Mouse (Mus musculus): Measurements from ENCODE around the gene Tpra1.

Tpra1 gene

DNA sequence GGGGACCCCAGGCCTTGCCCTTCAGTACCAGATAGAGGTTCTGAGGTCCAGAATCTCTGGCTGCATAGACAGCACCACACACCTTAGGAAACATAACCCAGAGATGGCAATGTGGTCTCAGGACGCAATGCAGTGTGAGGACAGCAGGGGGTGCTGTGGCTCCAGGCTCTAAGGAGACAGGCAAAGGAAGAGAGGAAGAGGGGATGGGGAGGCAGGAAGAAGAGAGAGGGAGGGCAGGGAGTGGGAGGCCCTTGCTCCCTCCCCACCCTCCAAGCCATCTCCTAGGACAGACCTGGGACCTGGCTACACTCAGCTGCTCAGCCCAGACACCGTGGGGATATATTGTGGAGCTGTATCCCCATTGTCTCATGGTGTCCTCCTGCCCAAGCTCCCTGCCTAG is 25.5 kb downstream of the Tpra1 start:
- DNase-seq (ENCODE audit: low spot score in 2 of 2), result peak; percentile 30 to 62

DNA sequence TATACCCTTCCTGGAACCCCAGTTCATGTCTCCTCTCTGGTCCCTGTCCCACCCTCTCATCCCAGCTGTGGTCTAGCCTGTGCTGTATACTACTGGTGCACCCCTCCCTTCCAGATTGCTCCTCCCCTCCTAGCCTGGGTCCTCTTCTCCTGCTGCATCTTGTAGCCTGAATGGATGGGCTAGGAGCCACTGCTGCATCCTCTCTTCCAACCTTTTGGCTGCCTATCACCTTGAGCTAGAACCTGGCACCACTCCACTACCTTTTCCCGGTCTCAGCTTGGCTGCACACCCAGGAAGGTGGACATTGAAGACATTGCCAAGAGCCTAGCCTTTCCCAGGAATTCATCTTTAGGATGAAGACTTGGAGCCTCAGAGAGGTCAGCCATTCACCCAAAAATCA is 26.0 kb downstream of the Tpra1 start:
- DNase-seq (ENCODE audit: low spot score in 2 of 2), result no peak

DNA sequence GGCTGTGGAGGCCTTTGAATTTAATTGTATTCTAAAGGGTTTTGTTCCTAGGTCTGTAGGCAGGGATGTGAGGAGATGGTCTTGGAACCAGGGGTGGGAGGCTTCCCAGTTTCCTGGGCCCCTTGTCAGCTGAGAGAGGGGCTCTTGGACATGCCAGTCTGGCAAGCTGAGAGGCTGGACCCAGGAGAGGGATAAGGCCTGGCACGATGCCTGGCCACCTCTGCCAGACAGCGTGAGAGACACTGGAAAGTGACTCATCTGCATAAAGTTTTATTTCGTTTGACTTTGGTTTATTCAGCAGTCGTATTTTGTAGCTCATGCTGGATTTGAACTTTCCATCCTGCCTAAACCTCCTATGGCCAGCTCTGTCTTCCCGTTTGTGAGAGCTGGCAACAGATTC is 26.5 kb downstream of the Tpra1 start:
- DNase-seq (ENCODE audit: low spot score in 2 of 2), result no peak

DNA sequence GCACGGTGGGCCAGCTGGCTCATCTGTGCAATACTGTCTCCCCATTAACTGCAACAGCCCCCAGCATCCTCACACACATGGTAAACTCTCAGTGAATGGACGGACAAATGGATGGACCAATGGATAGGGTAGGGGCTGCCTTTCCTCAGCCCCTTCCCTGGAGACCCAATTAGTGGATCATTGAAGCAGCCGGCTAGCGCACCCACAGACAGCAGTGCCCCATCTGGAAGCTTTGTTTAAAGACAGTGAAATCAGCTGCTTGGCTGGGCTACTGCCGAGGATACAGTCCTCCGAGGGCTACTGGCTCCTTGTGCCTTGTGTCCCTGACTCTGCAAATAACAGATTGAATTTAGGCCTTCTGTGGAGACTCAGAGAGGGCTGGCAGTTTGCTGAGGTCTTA is 27.4 kb downstream of the Tpra1 start:
- no peak for DNase-seq (ENCODE audit: low spot score in 2 of 2)

DNA sequence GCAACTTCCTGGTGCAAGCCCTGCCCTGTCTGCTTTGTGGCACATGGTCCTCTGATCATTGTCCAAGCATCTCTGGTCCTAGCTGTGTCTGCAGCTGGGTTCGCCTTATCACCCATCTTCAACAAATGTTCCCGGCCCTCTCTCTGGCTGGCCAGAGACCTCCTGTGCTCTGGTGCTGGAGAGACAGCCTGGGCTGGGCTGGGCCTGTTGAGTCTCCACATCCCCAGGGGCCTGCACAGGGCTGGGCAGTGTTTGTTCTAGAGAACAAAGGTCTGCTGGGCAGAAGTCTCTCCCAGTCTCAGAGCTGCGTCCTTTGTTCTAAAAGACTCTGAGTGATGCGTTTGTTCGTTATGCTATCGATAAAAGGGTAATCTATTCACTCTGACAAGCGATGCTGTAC is 28.0 kb downstream of the Tpra1 start:
- DNase-seq (ENCODE audit: low spot score in 2 of 2), result no peak

DNA sequence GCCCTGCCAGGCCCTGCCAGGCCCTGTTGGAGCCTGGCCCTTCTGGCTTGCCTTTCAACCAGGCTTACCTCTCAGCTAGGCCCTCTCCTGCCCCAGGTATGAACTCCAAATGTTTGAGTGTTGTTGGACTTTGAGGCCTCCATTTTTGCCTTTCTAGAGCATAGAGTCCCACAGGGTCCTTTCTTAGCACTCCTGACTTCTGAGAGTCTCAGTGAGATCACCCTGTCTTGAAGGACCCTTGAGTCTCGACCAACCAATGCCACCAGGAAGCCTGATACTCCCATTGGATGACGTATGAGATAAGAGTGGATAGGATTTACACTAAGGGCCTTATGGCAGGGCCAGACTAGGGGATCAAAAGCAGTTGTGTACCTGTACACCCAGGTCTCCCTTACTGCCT is 29.4 kb downstream of the Tpra1 start:
- DNase-seq (ENCODE audit: low spot score in 2 of 2), result no peak

DNA sequence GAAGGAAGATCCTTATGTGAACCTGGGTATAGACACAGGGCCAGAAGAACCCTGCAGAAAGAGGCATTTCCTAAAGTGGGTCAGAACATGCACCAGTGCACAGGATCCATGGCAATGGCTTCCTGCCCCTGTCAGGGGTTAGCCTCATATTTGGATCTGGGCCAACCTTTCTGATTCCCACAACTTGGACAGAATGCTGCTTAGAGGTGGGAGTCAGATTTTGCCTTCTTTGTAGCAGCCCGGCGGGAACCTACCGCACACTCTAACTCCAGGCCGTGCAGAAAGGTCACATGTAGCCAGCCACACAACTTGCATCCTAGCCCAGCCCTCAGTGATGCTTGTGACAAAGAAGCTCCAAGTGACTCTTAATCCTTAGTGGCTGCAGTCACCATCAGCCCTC is 32.1 kb downstream of the Tpra1 start:
- DNase-seq (ENCODE audit: low spot score in 2 of 2), result no peak

DNA sequence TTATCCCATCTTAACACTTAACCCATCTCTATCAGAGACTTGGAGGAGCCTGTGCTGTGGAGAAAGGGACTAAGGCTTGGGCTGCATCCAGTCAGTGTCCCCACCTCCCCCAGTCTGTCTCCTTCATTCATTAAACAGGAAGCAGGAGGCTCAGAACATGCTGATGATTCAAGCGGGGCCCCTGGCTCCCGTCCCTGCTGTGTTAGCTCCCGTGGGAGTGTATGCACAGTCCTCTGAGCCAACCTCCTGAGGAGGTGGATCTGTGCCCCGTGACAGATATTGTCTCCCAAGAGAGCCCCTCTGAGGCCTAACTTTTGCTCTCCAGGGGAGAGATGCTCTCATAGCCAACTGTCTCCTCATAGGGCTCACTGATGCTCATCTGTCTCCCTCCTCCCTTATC is 32.8 kb downstream of the Tpra1 start:
- no peak for DNase-seq (ENCODE audit: low spot score in 2 of 2)

DNA sequence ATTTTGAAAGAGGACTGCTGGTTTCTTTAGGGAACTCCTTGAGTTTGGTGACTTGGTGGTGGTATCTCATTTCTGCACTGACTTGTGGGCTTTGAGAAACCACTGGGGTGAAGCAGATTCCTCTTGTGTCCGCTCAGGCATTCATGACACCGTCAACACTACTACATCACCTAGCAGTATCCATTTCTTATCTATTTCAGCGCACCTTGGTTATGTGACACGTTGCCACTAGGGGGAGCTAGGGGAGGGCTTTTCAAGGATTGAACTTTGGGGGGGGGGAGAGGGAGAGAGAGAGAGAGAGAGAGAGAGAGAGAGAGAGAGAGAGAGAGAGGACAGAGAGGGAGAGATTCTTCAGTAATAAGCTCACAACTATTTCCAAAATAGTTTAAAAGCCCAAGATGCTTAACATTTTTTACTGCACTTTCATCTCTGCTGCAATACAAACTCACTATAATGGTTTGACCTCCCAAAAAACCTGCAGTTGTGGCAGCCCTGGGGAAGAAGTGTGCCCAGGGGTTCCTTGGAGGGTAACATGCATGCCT is 33.8 kb downstream of the Tpra1 start:
- DNase-seq (ENCODE audit: low spot score in 2 of 2), result peak; percentile 25 to 46

DNA sequence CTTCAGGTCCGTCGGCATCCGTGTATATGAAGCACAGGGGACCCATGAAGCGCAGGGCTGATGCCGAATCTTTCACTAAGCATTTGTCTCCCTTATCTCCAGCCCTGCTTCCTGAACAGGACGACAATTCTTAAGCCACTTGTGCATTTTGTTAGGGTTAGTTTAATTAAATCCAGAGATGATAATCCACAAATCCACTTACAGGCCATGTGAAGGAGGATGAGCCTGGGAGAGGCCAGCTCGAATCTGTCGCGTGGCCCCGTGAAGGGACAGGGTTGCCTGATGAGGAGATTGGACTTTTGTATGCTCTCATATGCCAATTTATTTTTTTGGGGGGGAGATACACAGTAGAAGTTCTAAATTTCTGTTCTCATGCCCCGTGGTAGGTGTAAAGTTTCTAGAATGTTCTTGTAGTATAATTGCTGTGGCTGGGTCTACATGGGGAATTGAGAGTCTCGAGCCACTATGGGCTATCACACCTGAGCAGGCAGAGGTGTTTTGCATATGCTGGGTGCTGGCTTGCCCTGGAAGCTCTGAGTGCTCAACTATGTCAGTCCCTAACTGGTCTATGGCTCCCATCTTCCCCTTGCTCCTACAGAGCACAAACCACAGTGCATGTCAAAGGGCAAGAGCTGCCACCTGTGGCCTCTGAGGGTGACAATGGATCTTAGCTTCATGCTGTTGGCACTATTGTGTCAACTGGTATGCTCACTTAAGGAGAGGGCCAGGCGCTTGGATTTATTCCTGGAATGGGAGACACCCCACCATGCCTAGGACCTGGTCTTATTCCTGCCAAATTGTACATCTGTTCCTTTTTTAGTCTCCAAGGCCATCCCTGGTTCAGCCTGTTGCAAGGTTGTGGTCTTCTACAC is 34.5 kb downstream of the Tpra1 start:
- DNase-seq (ENCODE audit: low spot score in 2 of 2), result no peak

DNA sequence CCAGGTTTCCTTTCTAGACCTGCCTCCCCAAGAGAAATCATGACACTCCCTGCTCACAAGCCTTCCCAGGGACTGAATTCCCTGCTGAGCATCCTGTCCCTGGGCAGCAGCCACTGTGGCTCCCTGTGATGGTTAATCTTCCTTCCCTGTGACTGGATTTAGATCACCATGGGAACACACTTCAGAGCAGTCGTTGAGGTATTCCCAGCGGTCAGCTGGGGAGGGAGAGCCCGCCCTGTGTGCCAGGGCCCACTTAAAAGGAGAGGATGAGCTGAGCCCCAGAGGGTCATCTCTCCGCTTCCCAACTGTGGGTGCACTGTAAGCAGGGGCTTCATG is 35.1 kb downstream of the Tpra1 start:
- no peak for DNase-seq (ENCODE audit: low spot score in 2 of 2)

DNA sequence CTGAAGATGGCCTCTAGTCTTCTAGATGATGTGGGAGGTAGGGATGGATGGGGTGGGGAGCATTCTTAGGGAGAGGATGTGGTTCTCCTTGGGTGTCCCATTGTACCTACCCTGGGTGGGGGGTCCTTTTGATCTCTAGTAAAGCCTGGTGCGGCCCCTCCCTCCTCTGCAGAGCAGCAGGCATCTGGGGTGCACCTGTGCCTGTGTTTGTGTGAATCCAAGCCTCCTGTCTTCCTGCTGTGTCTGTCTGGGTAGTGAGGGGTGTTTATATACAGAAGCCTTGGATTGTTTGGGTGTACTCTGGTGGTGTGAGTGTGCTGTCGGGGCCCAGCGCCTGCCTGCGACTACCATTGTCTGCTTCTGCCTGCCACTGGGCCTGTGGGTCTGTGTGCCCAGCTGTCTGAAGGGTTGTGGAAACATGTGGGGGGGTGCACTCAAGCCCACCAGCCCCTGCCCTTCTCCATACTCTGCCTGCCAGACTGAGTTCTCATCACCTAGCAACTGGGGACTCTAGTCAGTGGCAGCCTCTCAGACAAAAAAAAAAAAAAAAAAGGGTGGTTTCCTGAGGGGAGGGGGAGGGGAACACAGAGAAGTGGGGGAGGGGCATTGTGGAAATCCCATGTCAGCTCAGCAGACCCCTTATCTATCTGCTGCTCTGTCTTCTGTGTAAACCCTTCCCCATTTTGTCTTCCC is 36.1 kb downstream of the Tpra1 start:
- no peak for DNase-seq (ENCODE audit: low spot score in 2 of 2)

DNA sequence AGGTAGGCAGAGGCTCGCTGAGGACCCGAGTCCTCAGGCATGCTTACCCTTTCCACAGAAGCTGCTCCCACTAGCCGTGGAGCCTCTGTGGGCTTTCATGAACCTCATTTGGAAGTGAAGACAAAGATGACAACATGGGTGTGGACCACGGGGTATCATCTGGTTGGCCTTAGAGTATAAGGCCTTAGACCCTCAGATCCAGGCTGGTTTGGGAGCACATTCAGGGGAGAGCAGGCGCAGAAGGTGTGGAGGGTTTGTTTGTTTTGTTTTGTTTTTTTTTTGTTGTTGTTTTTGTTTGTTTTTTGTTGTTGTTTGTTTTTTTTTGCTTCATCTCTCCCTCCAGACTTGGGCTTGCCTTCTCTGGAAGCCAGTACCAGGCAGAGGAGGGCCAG is 36.6 kb downstream of the Tpra1 start:
- no peak for DNase-seq (ENCODE audit: low spot score in 2 of 2)

DNA sequence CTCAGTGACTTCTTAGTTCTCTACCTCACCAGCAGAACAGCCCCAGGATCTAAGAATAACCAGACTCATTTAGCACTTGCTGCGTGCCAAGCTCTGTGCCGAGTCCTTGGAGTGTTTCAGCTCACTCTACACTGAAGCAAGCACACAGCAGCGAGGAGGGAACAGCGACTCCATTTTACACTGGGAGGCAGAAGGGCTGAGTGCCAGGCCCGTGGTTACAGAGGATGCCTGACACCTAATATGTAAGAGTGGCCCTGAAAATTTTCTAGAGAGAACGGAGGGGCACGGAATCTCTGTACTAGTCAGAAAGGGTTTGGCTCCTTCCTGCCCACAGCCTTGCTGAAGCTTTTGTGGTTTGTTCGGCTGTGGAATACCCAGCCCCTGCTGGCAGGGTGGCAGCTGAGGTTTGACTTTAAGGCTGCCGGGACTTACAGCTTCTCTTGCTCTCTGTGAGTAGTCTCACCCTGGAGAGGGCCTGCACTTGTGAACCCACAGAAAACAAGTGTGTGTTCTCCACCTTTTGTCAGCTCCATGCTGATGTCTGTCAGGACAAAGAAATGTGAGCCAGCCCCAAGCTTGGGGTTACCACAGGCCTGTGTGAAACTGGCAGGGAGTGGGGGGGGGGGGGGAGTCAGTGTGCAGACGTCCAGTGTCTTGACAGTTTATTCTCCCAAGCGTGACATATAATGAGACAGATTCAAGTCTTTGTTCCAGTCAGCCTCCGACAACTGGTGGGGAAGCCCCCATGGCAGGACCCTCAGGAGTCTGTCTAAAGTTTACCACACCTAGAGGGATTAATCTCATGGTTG is 37.4 kb downstream of the Tpra1 start:
- DNase-seq (ENCODE audit: low spot score in 2 of 2), result peak; percentile 61 to 75

DNA sequence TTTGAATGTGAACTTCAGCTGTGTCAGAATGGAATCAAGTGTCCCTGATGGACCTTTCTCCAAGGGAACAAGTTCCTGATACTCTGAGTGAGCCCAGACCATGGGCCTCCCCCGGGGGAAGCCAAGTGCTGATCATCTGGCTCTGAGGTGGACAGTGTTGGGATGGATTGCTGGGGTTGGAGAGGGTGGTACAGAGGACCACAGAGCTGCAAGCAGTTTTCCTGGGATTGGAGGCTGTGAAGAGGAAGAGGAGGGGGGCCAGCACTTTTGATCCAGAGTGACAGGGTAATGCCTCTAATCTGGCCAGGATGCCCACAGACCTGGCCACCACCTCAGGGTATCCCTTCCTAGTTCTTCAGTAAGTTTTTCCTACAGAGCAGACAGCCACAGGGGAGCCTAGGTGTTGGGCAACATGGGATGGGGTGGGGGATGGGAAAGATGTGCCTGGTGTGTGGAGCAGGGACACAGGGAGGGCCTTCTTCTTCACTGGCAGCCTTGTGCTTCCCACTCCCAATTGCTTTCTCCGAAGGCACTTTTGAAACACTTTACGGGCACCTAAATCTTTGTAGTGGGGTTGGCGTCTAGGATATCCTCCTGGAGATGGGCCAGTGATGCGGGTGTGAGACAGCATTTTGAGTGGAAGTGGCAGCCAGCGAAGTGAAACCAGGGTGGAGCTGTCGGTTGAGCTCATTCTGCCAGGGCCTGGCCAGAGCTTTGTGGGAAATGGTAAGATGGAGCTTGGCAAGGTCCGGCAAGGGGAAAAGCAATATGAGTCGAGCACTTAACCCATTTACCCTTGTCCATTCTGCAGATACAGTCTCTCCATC is 38.3 kb downstream of the Tpra1 start:
- DNase-seq (ENCODE audit: low spot score in 2 of 2), result peak; percentile 41 to 56

DNA sequence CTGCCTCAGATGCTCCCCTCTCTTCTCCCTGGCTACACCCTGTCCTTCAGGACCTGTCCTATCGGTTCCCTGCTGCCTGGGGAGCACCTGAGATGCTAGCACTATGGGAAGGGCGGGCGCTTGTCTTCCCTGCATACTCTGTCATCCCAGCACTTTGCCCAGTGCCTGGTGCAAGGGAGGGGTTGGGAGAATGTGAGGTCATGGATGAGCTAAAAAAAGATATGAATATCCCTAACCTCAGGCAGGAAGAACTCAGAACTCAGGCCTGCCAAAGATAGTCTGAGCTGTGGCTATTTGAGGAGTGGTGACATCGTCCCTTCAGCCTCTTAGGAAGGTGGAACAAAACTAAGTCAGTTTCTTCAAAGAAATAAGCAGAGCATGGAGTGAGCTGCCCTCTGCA is 39.6 kb downstream of the Tpra1 start:
- no peak for DNase-seq (ENCODE audit: low spot score in 2 of 2)

DNA sequence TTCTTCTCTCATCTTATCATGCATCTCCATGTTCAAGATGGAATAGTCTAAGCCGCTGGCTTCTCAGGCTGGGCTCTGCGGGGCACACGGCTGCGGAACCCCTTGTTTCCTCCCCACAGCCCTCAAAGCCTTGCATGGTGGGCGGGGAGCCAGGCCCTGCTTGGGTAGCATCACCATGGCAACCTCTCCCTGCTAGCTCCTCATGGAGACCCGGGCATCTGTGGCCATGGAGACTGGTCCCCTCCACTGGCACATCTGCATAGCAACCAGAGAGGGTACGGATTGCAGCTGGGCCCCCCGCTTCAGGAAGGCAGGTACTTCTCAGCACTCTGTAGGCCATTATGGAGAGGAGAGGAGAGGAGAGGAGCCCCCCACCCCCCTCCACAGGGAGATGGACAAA is 40.5 kb downstream of the Tpra1 start:
- DNase-seq (ENCODE audit: low spot score in 2 of 2), result no peak

DNA sequence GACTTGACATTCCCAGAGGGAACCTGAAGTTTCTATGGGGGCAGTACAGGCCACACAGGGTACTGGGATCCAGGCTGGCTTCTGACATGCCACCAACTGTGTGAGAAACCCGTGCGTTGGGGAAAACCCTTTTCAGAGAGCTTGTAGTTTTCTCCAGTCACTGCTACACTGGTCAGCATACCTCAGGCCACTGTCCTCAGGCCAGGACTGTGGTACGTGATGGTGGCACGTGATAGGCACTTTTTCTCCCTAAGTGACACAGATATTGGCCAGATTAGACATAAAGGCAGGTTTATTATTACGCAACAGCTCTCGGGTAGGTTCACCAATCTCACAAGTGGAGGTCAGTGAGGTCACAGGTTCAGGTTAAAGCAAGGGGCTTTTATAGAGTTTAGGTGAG is 41.6 kb downstream of the Tpra1 start:
- DNase-seq (ENCODE audit: low spot score in 2 of 2), result no peak

DNA sequence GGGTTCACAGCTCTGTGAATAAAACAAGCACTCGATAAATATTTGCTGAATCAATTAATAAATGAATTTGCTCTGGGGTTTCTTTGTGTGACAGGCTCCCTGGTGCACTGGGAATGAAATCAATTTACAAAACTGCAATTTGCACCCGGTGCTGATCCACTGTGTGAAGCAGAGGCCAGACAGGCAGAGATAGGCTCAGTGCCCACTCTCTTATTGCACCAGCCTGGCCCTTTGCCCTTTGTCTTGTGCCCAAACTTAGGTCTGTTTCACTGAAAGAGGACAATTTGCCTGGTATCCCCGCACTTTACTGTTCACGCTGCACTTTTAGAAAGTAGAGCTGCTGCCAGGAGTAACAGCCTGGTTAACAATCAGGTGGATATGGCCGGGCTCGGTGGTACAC is 44.4 kb downstream of the Tpra1 start:
- DNase-seq (ENCODE audit: low spot score in 2 of 2), result no peak

DNA sequence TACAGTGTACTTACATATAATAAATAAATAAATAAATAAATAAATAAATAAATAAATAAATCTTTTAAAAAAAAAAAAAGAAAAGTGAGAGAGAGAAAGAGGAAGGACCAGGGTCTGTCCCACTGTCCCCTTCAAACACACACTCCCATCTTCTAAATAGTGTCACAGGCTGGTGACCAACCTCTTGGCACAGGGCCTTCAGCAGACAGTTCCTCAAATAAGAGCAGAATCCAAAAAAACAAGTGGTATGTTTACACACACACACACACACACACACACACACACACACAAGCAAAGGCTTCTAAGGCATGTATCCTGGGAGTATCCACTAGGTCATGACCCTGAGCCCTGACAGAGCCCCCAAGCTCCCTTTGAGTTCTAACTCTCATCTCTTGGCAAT is 45.7 kb downstream of the Tpra1 start:
- no peak for DNase-seq (ENCODE audit: low spot score in 2 of 2)

DNA sequence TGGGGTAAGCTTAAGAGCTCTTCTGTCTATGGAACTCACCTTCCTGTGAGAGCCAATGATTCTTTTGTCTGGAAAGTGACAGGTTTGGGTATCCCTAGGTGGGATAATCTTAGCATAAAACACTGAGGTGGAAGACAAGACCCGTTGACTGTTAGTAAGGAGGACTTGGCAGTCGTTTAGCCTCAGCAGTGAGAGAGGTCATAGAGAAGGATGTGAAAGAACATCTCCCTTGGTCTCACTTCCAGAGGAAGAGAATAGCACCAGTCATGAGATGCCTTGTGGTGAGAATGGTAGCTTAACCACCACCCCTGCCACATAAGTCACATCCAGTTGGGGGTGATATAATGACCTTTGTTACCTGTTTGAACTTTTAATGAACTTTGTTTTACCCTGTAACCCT is 54.7 kb downstream of the Tpra1 start:
- no peak for DNase-seq (ENCODE audit: low spot score in 2 of 2)

DNA sequence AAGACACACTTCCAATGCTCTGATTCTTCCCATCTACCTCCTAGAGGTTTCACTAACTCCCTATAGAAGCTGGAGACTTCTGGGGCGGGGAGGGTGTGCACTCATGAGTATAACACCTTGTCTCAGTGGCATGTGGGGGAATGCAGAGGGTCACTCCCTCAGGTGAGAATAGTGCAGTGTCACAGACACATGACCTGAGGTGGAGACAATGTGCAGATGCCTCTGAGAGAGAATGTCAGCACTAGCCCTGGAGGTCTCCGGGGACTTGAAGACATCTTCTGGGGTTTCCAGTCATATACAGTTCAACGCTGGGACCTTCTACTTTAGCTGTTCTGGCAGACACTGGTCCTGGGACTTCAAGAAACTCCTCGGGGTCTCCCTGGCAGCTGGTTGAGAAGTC is 55.3 kb downstream of the Tpra1 start:
- no peak for DNase-seq (ENCODE audit: low spot score in 2 of 2)

Data from natural killer cell, adult 2 months (primary cell).